Comparison of ENCODE assay signal across 12 mouse cellular contexts in genomic region chr16:11270642-11271041, GRCm38 (mm10). TPM values are rescaled to one million over a fixed set of nuclear protein-coding genes. Genes with fewer than 3 reads are reported as not detected.
DNase-seq lines count a peak whose midpoint lies in the region; ATAC-seq and TF ChIP-seq lines count a peak whose summit lies in the region.
"Had no signal": no experiment of that assay in that cellular context is flagged by ENCODE, and none has a peak within 500 bp of the region (broad histone marks: within the 10 kb centered on the region; RNA-seq: fewer than 3 reads in every experiment).

No protein-coding gene starts in this region.

- DNase-seq in layer of hippocampus, adult 18-20 months (ENCODE audit: low spot score in 2 of 2), result peak; percentile 5 to 9
- no peak for DNase-seq in layer of hippocampus, adult 9-11 months
- DNase-seq in MEL-GATA-1-ER (ENCODE audit: extremely low read depth, low read depth), result peak; percentile 90
- DNase-seq in c-Kit-positive CD71-positive TER-119-positive erythroid progenitor cells, embryonic 14.5 days (ENCODE audit: low spot score), result peak; percentile 75
- peak; percentile 13 for DNase-seq in liver, postnatal 0 days
- DNase-seq: adrenal gland, postnatal 10 days; cerebellum, postnatal 14 days; kidney, adult 11 months had no signal

- H3K4me3 ChIP-seq in liver, postnatal 0 days (ENCODE audit: low read depth, low read length), result no peak overlapping the region
- H3K4me3 ChIP-seq in kidney, embryonic 16.5 days (ENCODE audit: low read length), result no peak overlapping the region
- H3K4me3 ChIP-seq: heart, embryonic 15.5 days; layer of hippocampus, adult 2 months had no signal

- H3K36me3 ChIP-seq in liver, postnatal 0 days (replicated peaks; ENCODE audit: insufficient read depth, low read length), result no peaks in the 10 kb centered on the region
- H3K36me3 ChIP-seq in kidney, embryonic 16.5 days (ENCODE audit: insufficient read depth, low read length), result no peaks in the 10 kb centered on the region
- H3K36me3 ChIP-seq: heart, embryonic 15.5 days had no signal

- no peaks in the 10 kb centered on the region for H3K9me3 ChIP-seq in liver, postnatal 0 days (ENCODE audit: low read length)
- no peaks in the 10 kb centered on the region for H3K9me3 ChIP-seq in kidney, embryonic 16.5 days (ENCODE audit: low read length)
- H3K9me3 ChIP-seq: heart, embryonic 15.5 days had no signal

- H3K27ac ChIP-seq in liver, postnatal 0 days (ENCODE audit: low read depth), result peak overlapping the region; percentile 41; the same call in 1 of the 2 replicates
- H3K27ac ChIP-seq in kidney, embryonic 16.5 days (ENCODE audit: low read length), result no peak overlapping the region
- H3K27ac ChIP-seq: heart, embryonic 15.5 days; layer of hippocampus, adult 2 months had no signal

- H3K4me2 ChIP-seq in liver, postnatal 0 days (ENCODE audit: low read depth, low read length), result no peak overlapping the region
- H3K4me2 ChIP-seq in kidney, embryonic 16.5 days (replicated peaks; ENCODE audit: low read depth, low read length), result no peak overlapping the region
- H3K4me2 ChIP-seq: heart, embryonic 15.5 days had no signal

- H3K27me3 ChIP-seq in liver, postnatal 0 days (ENCODE audit: insufficient read depth, low read length), result no peaks in the 10 kb centered on the region
- H3K27me3 ChIP-seq in kidney, embryonic 16.5 days (ENCODE audit: insufficient read depth, low read length), result no peaks in the 10 kb centered on the region
- H3K27me3 ChIP-seq: heart, embryonic 15.5 days had no signal

- 38% methylated on average over 2 of the region's 2 CpGs for WGBS in liver, postnatal 0 days (ENCODE audit: insufficient replicate concordance)
- WGBS in kidney, embryonic 16.5 days, result 85% methylated on average over 2 of the region's 2 CpGs

- no peak overlapping the region for H3K9ac ChIP-seq in liver, postnatal 0 days (replicated peaks)
- no peak overlapping the region for H3K9ac ChIP-seq in kidney, embryonic 16.5 days (replicated peaks; ENCODE audit: low read length)
- H3K9ac ChIP-seq: heart, embryonic 15.5 days had no signal

- H3K4me1 ChIP-seq in liver, postnatal 0 days (ENCODE audit: insufficient read depth), result no peaks in the 10 kb centered on the region
- H3K4me1 ChIP-seq in kidney, embryonic 16.5 days (ENCODE audit: insufficient read depth, low read length), result no peaks in the 10 kb centered on the region
- H3K4me1 ChIP-seq: heart, embryonic 15.5 days had no signal

- ATAC-seq in liver, postnatal 0 days, result peak; percentile 89
- ATAC-seq in kidney, embryonic 16.5 days (ENCODE audit: low FRiP score, low TSS enrichment), result no peak
- no peak for ATAC-seq in inflammation-experienced regulatory T-cells, adult 6 months

- no peak for TF ChIP-seq CTCF in liver, postnatal 0 days (IDR thresholded peaks at IDR 0.05; ENCODE audit: low read depth)

- no peak for TF ChIP-seq EP300 in liver, postnatal 0 days (IDR thresholded peaks at IDR 0.05; ENCODE audit: low read depth)

RNA-seq across cellular contexts. Expression of gene Gspt1, which starts 16.5 kb away (rescaled TPM):
- 10 to 100 TPM; 85.7 to 88.7 TPM for total RNA-seq in layer of hippocampus, adult 18-20 months (2021)
- 25.2 and 31.1 TPM in 2 replicates for polyA plus RNA-seq in liver, postnatal 0 days (2015; fragmentation: Nextera tagmentation; extraction: Ambion mirVana)
- polyA plus RNA-seq in kidney, embryonic 16.5 days (2015; fragmentation: Nextera tagmentation; extraction: Ambion mirVana), result 66.6 and 76.6 TPM in 2 replicates
- polyA plus RNA-seq in inflammation-experienced regulatory T-cells, adult 6 months (2017; shearing (Covaris generic)), result 10 to 100 TPM; 37.7 to 49.5 (median 44.7) TPM

RNA-seq across cellular contexts. Expression of gene Tnfrsf17, which starts 43.0 kb away (rescaled TPM):
- total RNA-seq in layer of hippocampus, adult 18-20 months (2021), result under 1 TPM; 0.54 to 0.56 TPM
- not detected in 2 replicates for polyA plus RNA-seq in liver, postnatal 0 days (2015; fragmentation: Nextera tagmentation; extraction: Ambion mirVana)
- polyA plus RNA-seq in kidney, embryonic 16.5 days (2015; fragmentation: Nextera tagmentation; extraction: Ambion mirVana), result not detected in 2 replicates
- polyA plus RNA-seq in inflammation-experienced regulatory T-cells, adult 6 months (2017; shearing (Covaris generic)), result not detected
- total RNA-seq: adrenal gland, postnatal 10 days; layer of hippocampus, adult 2 months had no signal

RNA-seq across cellular contexts. Expression of gene Snx29, which starts 52.1 kb away (rescaled TPM):
- 10 to 100 TPM; 20.5 to 24.6 TPM for total RNA-seq in layer of hippocampus, adult 18-20 months (2021)
- 1.7 and 2.3 TPM in 2 replicates for polyA plus RNA-seq in liver, postnatal 0 days (2015; fragmentation: Nextera tagmentation; extraction: Ambion mirVana)
- 15.7 and 23.2 TPM in 2 replicates for polyA plus RNA-seq in kidney, embryonic 16.5 days (2015; fragmentation: Nextera tagmentation; extraction: Ambion mirVana)
- polyA plus RNA-seq in inflammation-experienced regulatory T-cells, adult 6 months (2017; shearing (Covaris generic)), result 10 to 100 TPM in 1 of 3 experiments, 1 to 10 TPM in 2; 4.4 to 14.3 (median 6.1) TPM
